Mouse (Mus musculus): ENCODE data around the gene Pjvk.

Pjvk gene

DNA sequence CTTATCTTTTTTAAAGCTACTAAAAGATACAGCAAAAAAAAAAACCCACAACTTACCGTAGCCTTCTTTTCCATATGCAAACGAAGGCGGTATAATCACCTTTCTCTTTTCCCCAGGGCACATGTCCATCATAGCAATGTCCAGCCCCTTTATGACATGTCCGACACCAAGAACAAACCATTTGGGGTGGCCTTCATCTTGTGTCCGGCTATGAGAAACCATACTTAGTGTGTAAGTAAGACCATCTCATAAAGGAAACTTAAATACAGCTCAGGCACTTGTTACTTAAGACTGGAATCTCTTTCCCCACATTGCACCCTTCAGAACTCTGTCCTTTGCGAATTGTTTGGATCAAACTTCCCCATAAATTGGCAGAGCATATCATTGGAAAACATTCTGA lies 23.4 kb downstream of the Pjvk start:
- DNase-seq (ENCODE audit: low spot score): no peak

DNA sequence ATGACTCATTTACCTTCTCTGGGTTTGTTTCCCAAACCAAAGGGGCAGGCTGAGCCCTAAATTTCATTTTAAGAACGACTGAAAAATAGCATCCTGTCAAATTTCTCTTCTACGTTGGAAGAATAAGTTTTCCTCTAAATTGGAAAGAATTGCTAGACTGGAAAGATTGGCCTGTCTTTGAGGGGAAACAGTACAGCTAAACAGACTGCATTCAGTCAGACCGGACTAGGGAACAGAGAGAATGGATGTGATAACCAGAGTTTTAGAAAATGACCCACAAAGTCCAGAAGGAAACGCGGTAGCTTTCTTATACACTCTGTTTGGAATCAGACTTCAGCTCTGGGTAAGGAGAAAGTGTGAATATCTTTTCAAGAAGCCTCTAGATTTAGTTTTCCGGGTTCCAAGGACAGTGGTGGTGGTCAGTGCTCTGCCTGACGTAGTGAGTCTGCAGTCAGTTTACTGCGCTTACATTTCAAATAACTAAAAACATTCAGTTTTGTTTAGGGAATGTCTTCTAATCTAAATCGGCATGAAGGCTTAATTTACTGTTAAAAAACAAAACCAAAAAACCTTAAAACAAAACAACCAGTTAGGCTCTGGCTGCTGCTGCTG lies 24.0 kb downstream of the Pjvk start:
- DNase-seq (ENCODE audit: low spot score): no peak

DNA sequence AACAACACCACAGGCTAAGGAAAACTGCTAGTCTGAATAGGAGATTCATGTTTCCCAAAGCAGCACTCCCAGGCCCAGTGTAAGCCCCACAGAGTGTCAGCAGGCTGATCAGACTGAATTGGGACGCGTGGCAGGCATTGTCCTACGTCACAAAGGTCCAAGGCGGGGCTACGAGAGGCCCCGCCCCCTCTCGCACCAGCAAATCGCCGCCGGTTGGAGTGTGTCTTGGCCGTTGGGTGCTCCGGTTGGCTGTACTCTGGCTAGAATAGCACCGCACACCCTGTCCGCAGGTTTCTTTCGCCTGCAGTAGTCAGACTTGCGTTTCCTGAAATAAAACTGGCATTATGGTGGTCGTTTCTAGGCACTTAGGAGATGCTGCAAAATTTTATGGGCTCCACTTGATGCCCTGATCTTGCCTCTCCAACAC lies 24.7 kb downstream of the Pjvk start, which contains the start of gene Fkbp7:
TSS of gene Fkbp7 (minus strand) at position 151 of the 427 bp plus-strand sequence.
- DNase-seq (ENCODE audit: low spot score): peak; percentile 79

- DNase-seq (ENCODE audit: low spot score): no peak
Observed at GRCm38 (mm10) chr2:76673472-76674081, 25.3 kb downstream of the Pjvk start.

DNA sequence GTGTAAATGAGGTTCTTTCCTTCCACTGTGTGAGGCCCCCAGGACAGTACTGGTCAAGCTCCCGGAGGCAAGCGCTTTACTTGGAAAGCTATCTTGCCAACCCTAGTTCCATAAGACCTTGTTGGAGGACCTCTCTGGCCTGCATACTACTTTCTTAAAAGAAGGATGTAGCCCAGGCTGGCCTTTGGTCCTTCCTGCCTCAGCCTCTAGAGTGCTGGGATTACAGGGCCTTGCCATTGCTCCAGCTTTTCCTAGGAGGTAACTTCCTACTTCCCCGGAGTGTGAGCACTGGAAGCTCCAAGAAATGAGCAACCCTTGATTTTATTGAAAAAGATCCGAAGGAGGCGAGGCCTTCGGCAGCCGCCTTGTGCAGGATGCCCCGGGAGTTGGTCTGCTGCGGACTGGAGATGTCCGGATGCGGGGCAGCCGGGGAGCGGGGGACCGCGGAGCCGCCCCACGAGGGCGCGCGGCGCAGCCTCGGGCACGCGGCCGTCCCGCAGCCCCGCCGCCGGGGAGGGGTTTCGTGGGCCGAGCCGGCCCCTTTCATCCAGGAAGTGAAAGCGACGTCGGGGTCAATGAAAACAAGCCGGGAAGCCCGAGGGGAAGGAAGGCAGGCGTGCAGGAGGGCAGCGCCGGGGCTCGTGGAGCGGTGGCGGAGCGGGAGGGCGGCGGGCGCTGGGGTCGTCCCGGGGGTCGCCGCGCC lies 26.6 kb downstream of the Pjvk start, which contains the start of gene Plekha3:
TSS of gene Plekha3 (plus strand) at position 557 of the 703 bp plus-strand sequence.
- DNase-seq (ENCODE audit: low spot score): peak; percentile 57

GRCm38 (mm10) chr2:76675451-76675850 lies 27.2 kb downstream of the Pjvk start:
- no peak for DNase-seq (ENCODE audit: low spot score)

DNA sequence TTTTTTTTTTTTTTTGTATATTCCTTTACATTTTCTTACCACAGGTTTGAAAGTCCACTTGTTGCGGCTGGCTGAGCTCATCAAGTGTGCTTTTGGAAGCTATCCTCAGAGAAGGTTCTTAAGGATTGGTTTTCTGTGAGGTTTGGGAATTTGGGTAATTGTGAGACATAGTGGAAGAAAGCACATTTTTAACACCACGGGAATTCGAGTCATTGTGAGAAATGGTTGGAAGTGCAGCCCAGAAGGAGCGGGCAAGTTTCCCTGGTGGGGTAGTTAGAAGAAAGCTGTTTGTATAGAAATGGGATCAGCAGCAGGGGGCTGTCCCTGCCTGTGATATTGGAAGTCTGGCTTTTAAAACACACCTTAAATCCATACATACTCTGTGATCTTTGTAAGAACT lies 27.7 kb downstream of the Pjvk start:
- DNase-seq (ENCODE audit: low spot score): no peak

DNA sequence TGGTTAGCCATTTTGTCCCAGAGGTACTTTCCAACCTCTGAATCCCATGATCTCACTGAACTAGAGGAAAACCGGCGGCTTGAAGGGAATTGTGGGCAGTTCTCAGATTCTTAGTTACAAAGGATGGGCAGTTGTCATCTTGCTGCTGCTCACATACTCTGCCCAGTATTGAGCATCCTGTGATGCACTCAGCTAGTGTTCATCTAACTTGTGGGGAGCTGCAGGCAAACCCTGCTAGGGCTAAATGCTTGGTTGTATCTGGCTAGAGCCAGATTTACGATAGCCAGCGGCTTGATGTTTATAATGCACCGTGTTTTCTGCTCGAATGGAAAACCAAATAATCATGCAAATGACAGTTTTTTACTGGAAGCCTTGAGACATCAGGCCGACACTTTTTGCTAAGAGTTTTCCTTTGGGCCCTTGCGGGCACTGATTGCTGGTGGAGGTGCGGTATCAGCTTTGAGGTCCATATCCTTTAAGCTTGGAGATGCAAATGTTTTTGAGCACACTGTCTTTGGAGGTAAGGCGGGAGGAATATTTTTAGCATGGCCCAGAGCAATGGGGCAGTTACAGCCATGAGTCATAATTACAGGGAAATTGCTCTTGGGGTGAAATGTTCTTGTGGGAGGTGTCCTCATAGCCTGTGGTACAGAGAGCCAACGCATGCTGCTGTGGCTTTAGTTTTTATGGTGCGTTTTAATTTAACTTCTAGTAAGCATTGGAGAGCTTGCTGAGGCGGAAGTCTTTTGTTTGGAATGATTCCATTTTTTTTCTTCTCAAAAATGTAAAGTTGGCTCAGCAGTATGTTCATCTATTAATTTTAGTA lies 28.3 kb downstream of the Pjvk start:
- DNase-seq (ENCODE audit: low spot score): no peak

- DNase-seq (ENCODE audit: low spot score): no peak
Observed at GRCm38 (mm10) chr2:76682301-76682700, 34.0 kb downstream of the Pjvk start.

DNA sequence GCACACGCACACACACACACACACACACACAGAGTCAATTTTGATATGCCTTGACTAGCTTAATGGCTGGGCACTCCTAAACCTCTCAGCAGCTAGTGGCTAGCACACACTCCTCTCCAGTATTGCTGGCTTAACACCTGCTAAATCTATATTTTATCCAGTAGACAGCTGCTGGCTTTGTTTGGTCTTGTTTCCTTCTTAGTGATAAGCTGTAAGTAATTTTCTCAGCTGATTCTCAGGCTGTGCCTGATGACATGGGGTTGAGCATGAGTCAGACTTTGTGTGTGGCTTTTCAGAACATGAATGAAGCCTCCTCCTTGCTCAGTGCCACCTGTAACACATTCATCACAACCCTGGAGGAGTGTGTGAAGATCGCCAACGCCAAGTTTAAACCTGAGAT lies 38.7 kb downstream of the Pjvk start:
- DNase-seq (ENCODE audit: low spot score): no peak

DNA sequence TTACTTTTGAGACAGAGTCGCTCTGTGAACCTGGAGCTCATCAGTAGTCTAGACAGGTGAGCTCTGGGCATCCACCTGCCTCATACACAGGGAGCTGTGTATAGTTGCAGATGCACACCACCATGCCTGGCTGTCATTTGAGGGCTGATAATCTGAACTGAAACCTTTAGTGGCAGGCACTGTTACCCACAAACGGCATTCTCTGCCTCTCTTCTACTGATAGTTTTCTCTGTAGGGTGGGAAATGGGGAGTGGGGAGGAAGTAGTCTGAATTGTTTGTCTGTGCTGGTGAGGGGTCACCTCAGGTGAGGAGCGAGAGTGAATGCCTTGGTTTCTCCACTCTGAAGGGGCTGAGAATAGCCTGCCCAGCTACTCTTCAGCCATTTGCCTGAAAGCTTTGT lies 39.3 kb downstream of the Pjvk start:
- DNase-seq (ENCODE audit: low spot score): no peak

- no peak for DNase-seq (ENCODE audit: low spot score)
Observed at GRCm38 (mm10) chr2:76688162-76688561, 39.9 kb downstream of the Pjvk start.

DNA sequence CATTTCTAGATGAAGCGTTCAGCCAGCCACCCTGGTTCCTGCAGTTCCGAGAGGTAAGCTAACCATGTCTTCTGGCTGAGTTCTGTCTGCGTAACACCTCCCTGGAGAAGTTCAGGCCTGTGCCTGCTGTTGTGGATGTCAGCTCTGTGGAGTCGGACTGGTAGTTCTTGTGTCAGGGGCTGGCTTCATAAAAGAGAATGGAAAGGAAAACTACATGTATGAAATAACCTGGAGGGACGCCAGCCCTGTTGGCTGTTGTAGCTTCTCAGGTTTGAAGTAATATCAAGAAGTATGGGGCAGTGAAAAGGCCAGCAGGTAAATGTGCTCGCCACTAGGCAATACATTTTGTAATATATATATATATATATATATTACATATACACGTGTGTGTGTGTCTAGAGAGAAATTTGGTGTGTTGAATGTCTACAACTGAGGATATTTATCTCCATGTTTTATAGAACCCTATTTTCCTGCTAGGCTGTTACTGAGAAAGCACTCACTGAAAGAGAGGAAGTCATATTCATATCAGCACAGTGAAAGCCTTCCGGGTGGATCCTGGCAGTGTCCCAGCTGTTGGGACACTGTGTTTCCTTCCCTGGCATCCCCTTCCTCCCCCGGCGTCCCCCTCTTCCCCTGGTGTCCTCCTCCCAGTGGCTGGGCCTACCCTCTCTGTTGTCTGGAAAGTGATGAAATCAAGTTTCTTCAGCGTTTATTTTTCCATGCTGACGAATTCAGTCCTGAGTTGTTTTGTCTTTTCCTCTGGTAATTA lies 42.3 kb downstream of the Pjvk start:
- DNase-seq (ENCODE audit: low spot score): no peak

DNA sequence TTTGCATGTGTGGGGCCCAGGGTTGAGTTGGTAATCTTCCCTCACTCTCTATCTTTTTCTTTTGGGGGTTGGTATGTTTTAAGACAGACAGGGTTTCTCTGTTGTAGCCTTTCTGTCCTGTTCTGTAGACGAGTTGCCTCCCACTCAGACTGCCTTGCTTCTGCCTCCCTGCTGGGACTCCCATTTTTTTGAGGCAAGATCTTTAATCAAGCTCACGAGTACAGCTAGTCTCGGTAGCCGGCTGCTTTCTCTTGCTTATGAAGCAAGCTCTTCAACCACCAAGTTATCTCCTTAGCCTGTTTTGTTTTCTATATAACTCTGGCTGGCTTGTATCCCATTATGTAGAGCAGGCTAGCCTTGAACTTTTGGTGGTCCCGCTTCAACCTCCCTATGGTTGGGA lies 45.5 kb downstream of the Pjvk start:
- no peak for DNase-seq (ENCODE audit: low spot score)

DNA sequence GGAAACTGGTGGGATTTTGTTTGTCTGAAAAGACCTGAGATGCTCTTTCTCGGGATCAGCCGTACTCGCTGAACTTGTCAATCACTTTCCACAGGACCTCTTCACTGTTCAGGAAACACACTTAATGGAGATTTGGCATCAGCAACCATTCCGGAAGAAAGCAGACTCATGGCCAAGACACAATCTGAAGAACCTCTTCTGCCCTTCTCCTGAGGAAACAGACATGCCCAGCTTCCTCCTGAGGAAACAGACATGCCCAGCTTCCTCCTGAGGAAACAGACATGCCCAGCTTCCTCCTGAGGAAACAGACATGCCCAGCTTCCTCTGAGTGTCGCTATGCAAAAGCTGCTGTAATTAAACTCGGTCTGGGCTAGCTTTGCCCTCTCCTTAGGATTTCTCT lies 47.0 kb downstream of the Pjvk start:
- no peak for DNase-seq (ENCODE audit: low spot score)

GRCm38 (mm10) chr2:76702188-76702587 lies 53.9 kb downstream of the Pjvk start:
- DNase-seq (ENCODE audit: low spot score): no peak

DNA sequence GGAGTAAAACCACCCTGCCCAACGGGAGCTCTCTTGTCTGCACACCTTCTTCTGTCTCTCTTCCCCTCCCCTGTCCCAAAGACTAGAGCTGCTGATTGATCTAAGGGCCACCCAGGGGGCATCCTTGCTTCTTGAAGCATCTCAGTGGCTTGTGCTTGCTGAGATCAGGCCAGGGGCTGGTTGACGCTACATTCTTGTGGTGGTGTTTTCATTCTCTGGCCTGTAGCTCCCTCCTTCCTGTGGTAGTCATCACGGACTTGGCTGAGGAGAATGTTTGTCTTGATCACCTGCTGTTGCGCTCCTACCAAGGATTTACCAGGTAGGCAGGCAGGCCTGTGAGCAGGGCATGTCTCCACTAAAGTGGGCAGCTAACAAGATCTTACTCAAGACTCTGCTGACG lies 54.5 kb downstream of the Pjvk start:
- no peak for DNase-seq (ENCODE audit: low spot score)

DNA sequence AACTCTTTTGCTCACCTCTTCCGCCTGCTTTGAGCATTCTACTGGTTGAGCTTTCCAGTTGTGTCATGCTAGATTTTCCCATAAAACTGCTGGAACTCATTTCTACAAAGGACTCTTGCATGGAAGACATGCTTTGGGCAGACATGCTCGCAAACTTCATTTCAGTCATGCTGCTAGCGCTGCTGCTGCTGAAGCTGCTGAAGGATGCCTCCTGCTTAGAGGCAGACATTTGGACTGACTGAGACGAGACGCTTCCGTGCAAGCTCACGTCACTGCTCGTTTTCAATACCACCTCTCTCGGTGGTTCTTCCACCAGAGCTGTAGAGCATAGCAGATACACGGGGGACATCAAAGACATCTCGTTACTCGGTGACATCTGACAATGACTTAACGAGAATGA lies 57.4 kb downstream of the Pjvk start:
- DNase-seq (ENCODE audit: low spot score): no peak

All from left cerebral cortex, adult 11 months (tissue).